In genomic region chr2:125973207-125973606, GRCm38 (mm10) we compare ENCODE assay signal across 15 mouse cellular contexts.
A peak's percentile ranks its signal among the peaks of the same experiment; 100 is the strongest.
DNase-seq lines count a peak whose midpoint lies in the region; ATAC-seq and TF ChIP-seq lines count a peak whose summit lies in the region.
"Had no signal": no experiment of that assay in that cellular context is flagged by ENCODE, and none has a peak within 500 bp of the region (broad histone marks: within the 10 kb centered on the region; RNA-seq: fewer than 3 reads in every experiment).

No protein-coding gene starts in this region.

- ATAC-seq in embryonic facial prominence, embryonic 13.5 days (ENCODE audit: insufficient number of reproducible peaks, insufficient read depth, low FRiP score, low TSS enrichment, low read depth), result no peak
- ATAC-seq in midbrain, postnatal 0 days (ENCODE audit: low FRiP score), result no peak
- ATAC-seq: forebrain, embryonic 14.5 days; midbrain, embryonic 15.5 days had no signal

- H3K36me3 ChIP-seq in kidney, adult 2 months (ENCODE audit: control insufficient read depth, insufficient read depth, low read length), result peaks cover 2% of the 10 kb centered on the region; the same call in 1 of the 2 replicates
- 0 out of 2 replicates have a peak, but pooled peaks cover 5% of the 10 kb centered on the region for H3K36me3 ChIP-seq in embryonic facial prominence, embryonic 13.5 days
- 0 out of 2 replicates have a peak, but pooled peaks cover 5% of the 10 kb centered on the region for H3K36me3 ChIP-seq in midbrain, postnatal 0 days (ENCODE audit: insufficient read depth, low read length)
- H3K36me3 ChIP-seq: liver, embryonic 15.5 days; midbrain, embryonic 15.5 days had no signal

- H3K4me3 ChIP-seq in kidney, adult 2 months (ENCODE audit: insufficient read depth, low read depth, low read length), result no peak overlapping the region
- H3K4me3 ChIP-seq in embryonic facial prominence, embryonic 13.5 days, result no peak overlapping the region
- no peak overlapping the region for H3K4me3 ChIP-seq in midbrain, postnatal 0 days (ENCODE audit: low read depth, low read length)
- H3K4me3 ChIP-seq: liver, embryonic 15.5 days; midbrain, embryonic 15.5 days had no signal

- H3K4me2 ChIP-seq in embryonic facial prominence, embryonic 13.5 days, result no peak overlapping the region
- H3K4me2 ChIP-seq in midbrain, postnatal 0 days (ENCODE audit: low read depth, low read length, poor library complexity, severe bottlenecking), result no peak overlapping the region
- H3K4me2 ChIP-seq: liver, embryonic 15.5 days; midbrain, embryonic 15.5 days had no signal

- H3K27me3 ChIP-seq in kidney, adult 2 months (replicated peaks; ENCODE audit: control insufficient read depth, insufficient read depth, low read length), result no peaks in the 10 kb centered on the region
- no peaks in the 10 kb centered on the region for H3K27me3 ChIP-seq in embryonic facial prominence, embryonic 13.5 days
- no peaks in the 10 kb centered on the region for H3K27me3 ChIP-seq in midbrain, postnatal 0 days (ENCODE audit: insufficient read depth, low read length)
- H3K27me3 ChIP-seq: liver, embryonic 15.5 days; midbrain, embryonic 15.5 days had no signal

- DNase-seq in kidney, adult 2 months, result peak; percentile 12
- DNase-seq in kidney, adult 8-10 months, result no peak
- peak; percentile 83 for DNase-seq in NIH3T3 (ENCODE audit: low read depth)
- DNase-seq in kidney, postnatal 4 days, result peak; percentile 20 to 52
- DNase-seq in adrenal gland, postnatal 25 days, result no peak
- no peak for DNase-seq in cerebellum, adult 11-12 months
- no peak for DNase-seq in midbrain, postnatal 0 days (ENCODE audit: low spot score)
- DNase-seq: adrenal gland, adult 8-10 months; layer of hippocampus, postnatal 36 days; right cerebral cortex, adult 18-20 months; thymus, postnatal 25 days had no signal

- TF ChIP-seq POLR2A in kidney, adult 2 months (IDR thresholded peaks at IDR 0.05; ENCODE audit: low read depth, low read length), result no peak

- TF ChIP-seq CTCF in kidney, adult 2 months (conservative IDR thresholded peaks at IDR 0.05; ENCODE audit: insufficient read depth, insufficient read length, low read depth, low read length), result no peak
- TF ChIP-seq CTCF in midbrain, postnatal 0 days (IDR thresholded peaks at IDR 0.05), result no peak

- H3K9ac ChIP-seq in embryonic facial prominence, embryonic 13.5 days, result no peak overlapping the region
- H3K9ac ChIP-seq in midbrain, postnatal 0 days (replicated peaks; ENCODE audit: low read length, poor library complexity, severe bottlenecking), result no peak overlapping the region
- H3K9ac ChIP-seq: liver, embryonic 15.5 days; midbrain, embryonic 15.5 days had no signal

- WGBS in kidney, adult 2 months, result 42% methylated on average over 6 of the region's 6 CpGs
- WGBS in embryonic facial prominence, embryonic 13.5 days, result 26% methylated on average over 6 of the region's 6 CpGs
- WGBS in midbrain, postnatal 0 days, result 73% methylated on average over 6 of the region's 6 CpGs

- H3K9me3 ChIP-seq in embryonic facial prominence, embryonic 13.5 days, result no peaks in the 10 kb centered on the region
- H3K9me3 ChIP-seq in midbrain, postnatal 0 days (ENCODE audit: low read length), result no peaks in the 10 kb centered on the region
- H3K9me3 ChIP-seq: liver, embryonic 15.5 days; midbrain, embryonic 15.5 days had no signal

- H3K27ac ChIP-seq in kidney, adult 2 months (ENCODE audit: insufficient read depth, low read depth, low read length), result no peak overlapping the region
- H3K27ac ChIP-seq in embryonic facial prominence, embryonic 13.5 days, result 0 out of 2 replicates have a peak overlapping the region, but pooled peaks have one; percentile 48
- H3K27ac ChIP-seq in midbrain, postnatal 0 days (ENCODE audit: low read depth, low read length), result no peak overlapping the region
- H3K27ac ChIP-seq: liver, embryonic 15.5 days; midbrain, embryonic 15.5 days had no signal

- H3K4me1 ChIP-seq in kidney, adult 2 months (ENCODE audit: control insufficient read depth, insufficient read depth, low read length), result no peaks in the 10 kb centered on the region
- H3K4me1 ChIP-seq in embryonic facial prominence, embryonic 13.5 days, result peaks cover 19% of the 10 kb centered on the region
- no peaks in the 10 kb centered on the region for H3K4me1 ChIP-seq in midbrain, postnatal 0 days (ENCODE audit: insufficient read depth, low read length)
- H3K4me1 ChIP-seq: liver, embryonic 15.5 days; midbrain, embryonic 15.5 days had no signal

Comparison
In these comparisons a context has a peak if more than half of its experiments do, and no peak if none do; other contexts are left out.
1. DNase-seq: peak in kidney, adult 2 months (single experiment), NIH3T3 (single experiment) and kidney, postnatal 4 days (2 of 2); none in kidney, adult 8-10 months (0 of 2), adrenal gland, postnatal 25 days (single experiment), cerebellum, adult 11-12 months (single experiment) and midbrain, postnatal 0 days (single experiment).